Mouse (Mus musculus) heart, embryonic 16.5 days (tissue): Measurements from ENCODE around the gene Chordc1. TPM values are rescaled to one million over a fixed set of nuclear protein-coding genes. Genes with fewer than 3 reads are reported as not detected.
"Not testable (repeated sequence)": the region's sequence is repeated elsewhere in the genome, so short reads cannot be mapped to it uniquely, and the experiment has no call there.

Experiments used
- ATAC-seq: fragments of 200-750 bp; cut with Nextera tagmentation; replicated peaks from 2 replicates; pipeline ENCODE4 v1.8.0; 2017; ENCODE audit warnings: moderate number of reproducible peaks; ENCODE audit not compliant: insufficient read depth, low FRiP score; ENCODE audit errors: extremely low read depth
- H3K27ac ChIP-seq: fragments of 300-500 bp; sonication (generic); 2 replicates; pipeline ENCODE4 v1.5.1; 2014; ENCODE audit warnings: mild to moderate bottlenecking, low read length, control low read depth, moderate library complexity
- H3K27me3 ChIP-seq: fragments of 300-500 bp; sonication (generic); 2 replicates; pipeline ENCODE4 v1.6.1; 2014; ENCODE audit warnings: low read length, mixed read lengths; ENCODE audit not compliant: control insufficient read depth, insufficient read depth
- H3K36me3 ChIP-seq: fragments of 300-500 bp; sonication (generic); 2 replicates; pipeline ENCODE4 v1.6.1; 2014; ENCODE audit not compliant: control insufficient read depth, insufficient read depth
- H3K4me1 ChIP-seq: fragments of 300-500 bp; sonication (generic); 2 replicates; pipeline ENCODE4 v1.6.1; 2014; ENCODE audit warnings: low read length, mixed read lengths; ENCODE audit not compliant: control insufficient read depth, insufficient read depth
- H3K4me2 ChIP-seq: fragments of 300-500 bp; sonication (generic); 2 replicates; pipeline ENCODE4 v1.6.1; 2014; ENCODE audit warnings: low read depth, mild to moderate bottlenecking, control low read depth, low read length
- H3K4me3 ChIP-seq: fragments of 300-500 bp; sonication (generic); 2 replicates; pipeline ENCODE4 v1.5.1; 2014; ENCODE audit warnings: mild to moderate bottlenecking, control low read depth, low read length
- H3K9ac ChIP-seq: fragments of 300-500 bp; sonication (generic); 2 replicates; pipeline ENCODE4 v1.6.1; 2014; ENCODE audit warnings: low read length, control low read depth
- H3K9me3 ChIP-seq: fragments of 300-500 bp; sonication (generic); replicated peaks from 2 replicates; pipeline ENCODE4 v1.6.1; 2016; ENCODE audit warnings: low read length; ENCODE audit not compliant: control insufficient read depth
- WGBS: fragments of 180-500 bp; shearing (Covaris S2); extraction: QIAGEN DNeasy Blood & Tissue Kit; methylation state at CpG from one replicate; pipeline ENCODE4 v1.1.7; 2014; 5-methylcytosine and 5-hydroxymethylcytosine counted together
- polyA plus RNA-seq: library from polyadenylated mRNA; unstranded; fragments of >200 nt; fragmentation: Nextera tagmentation; extraction: Ambion mirVana; gene quantifications from 2 replicates; pipeline ENCODE4 v1.2.1, GENCODE M21; 2015

The Chordc1 gene
- polyA plus RNA-seq, result 78.2 and 80.0 TPM in 2 replicates

DNA sequence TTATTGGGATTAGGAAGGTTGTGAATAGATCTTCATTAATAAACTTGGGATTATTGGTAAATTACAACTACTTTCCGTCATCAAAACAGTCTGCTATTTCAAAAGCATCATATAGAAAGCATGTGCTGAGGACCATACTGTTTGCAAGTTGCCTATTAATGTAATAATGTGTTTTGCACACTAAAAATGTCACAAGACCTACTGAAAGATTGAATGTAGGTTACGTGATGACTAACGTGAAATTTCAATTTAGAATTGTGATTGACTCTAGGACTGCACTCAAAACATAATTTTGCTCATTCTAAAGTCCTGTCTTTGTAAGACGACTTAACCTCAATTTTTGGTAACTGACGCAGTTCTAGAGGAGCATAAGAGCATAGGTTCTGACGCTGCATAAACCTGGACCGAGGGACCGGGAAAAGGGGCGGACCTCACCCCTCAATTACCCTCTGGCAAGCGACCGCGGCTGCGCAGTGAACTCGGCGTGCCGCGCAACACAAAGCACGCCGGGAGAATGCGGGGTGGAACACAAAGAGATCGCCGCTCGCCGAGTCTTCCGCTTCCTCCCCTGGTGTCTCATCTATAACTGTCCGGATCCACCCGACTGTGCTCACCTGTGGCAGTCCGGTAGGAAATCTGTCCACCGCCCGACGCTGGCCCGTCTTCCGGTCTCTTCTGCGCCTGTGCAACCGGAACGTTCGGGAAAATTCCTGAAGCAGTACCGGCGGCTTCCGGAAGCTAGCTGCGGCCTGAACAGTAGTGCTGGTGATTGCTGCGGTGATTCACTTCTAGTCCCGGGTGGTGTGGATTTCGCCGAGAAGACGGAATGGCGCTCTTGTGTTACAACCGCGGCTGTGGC is at the start of gene Chordc1:
Chordc1 (plus strand) TSS at position 555 of the 859 bp plus-strand sequence.
- Histone ChIP-seq H3K9ac (peak within 1 kb of the TSS; percentile 99), H3K27me3 (no peaks in the 10 kb centered on the region), H3K36me3 (no peaks in the 10 kb centered on the region), H3K27ac (peak within 1 kb of the TSS; percentile 91), H3K4me1 (peaks cover 8% of the 10 kb centered on the region), H3K4me2 (peak within 1 kb of the TSS; percentile 98), H3K4me3 (peak within 1 kb of the TSS; percentile 100), H3K9me3 (no peaks in the 10 kb centered on the region)
- peak; percentile 99 for ATAC-seq
- WGBS, result 3% methylated on average over 49 of the region's 49 CpGs

DNA sequence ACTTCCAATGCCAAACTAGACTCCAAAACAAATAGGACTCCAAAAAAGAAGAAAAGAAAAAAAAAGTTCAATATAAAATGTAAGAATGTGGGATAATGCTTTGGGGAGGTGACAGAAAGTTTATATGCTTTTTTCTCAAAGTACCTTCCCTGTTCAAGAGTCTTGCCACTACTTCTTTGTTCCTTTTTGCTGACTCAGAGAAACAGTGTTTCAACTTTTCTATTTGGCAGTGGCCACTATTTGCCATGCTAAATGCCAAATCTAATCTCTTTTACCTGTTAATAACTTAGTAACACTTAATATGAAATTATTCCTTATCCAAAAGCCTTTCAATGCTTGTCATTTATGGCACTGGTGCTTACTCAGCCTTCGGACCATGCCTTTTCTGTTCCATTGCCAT is 16.0 kb upstream of the Chordc1 start:
- ATAC-seq, result no peak
- no peak overlapping the region for H3K27ac ChIP-seq
- no peaks in the 10 kb centered on the region for H3K27me3 ChIP-seq
- WGBS, result 68% methylated on average over 1 of the region's 1 CpGs
- H3K9ac ChIP-seq, result no peak overlapping the region
- no peaks in the 10 kb centered on the region for H3K9me3 ChIP-seq
- no peaks in the 10 kb centered on the region for H3K36me3 ChIP-seq
- no peaks in the 10 kb centered on the region for H3K4me1 ChIP-seq
- H3K4me2 ChIP-seq, result no peak overlapping the region
- H3K4me3 ChIP-seq, result no peak overlapping the region

DNA sequence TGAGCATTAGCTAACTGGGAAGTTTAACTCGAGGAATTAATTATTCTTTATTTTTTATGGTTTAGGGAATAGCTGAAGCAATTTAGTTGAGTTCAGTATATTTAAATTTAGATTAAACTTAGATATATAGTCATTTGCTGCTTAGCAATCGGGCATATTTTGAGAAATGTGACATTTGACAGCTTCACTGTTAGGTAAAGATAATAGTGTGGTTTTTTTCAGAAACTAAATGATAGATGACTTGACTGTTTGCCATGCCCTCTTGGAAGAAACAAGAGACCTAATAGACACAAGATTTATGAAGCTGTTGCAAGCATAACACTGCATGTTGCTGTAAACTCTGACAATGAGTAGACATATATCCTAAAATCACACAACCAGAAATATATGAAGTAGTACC is 15.1 kb upstream of the Chordc1 start:
- no peaks in the 10 kb centered on the region for H3K9me3 ChIP-seq
- no peak for ATAC-seq
- 40% methylated on average over 2 of the region's 2 CpGs for WGBS

DNA sequence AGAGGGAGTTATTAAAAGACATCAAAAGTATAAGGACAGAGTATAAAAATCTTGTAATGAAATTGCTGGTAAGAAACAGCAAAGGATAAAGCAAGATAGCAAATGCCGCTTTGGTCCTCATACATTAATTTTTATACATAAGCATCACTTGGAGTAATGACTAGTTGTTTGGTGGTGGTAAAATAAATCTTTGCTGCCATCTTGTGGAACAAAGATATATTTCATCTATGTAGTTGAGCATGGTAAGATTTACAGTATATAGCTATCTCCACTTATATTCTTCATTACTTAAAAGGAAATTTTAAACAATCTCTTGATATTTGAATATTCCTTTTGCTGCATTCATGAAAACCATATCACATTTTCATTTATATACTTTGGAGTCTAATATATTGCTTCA is 14.4 kb upstream of the Chordc1 start:
- Histone ChIP-seq H3K36me3 (no peaks in the 10 kb centered on the region), H3K27ac (no peak overlapping the region), H3K9me3 (no peaks in the 10 kb centered on the region), H3K9ac (no peak overlapping the region), H3K4me1 (no peaks in the 10 kb centered on the region), H3K4me2 (no peak overlapping the region), H3K27me3 (no peaks in the 10 kb centered on the region), H3K4me3 (no peak overlapping the region)
- ATAC-seq, result no peak
- 38% methylated on average over 1 of the region's 1 CpGs for WGBS

More for the DNA sequence above, 15.1 kb upstream of the Chordc1 start:
- Histone ChIP-seq H3K9ac (no peak overlapping the region), H3K4me2 (no peak overlapping the region), H3K4me3 (no peak overlapping the region), H3K27ac (no peak overlapping the region), H3K36me3 (no peaks in the 10 kb centered on the region), H3K4me1 (no peaks in the 10 kb centered on the region), H3K27me3 (no peaks in the 10 kb centered on the region)

DNA sequence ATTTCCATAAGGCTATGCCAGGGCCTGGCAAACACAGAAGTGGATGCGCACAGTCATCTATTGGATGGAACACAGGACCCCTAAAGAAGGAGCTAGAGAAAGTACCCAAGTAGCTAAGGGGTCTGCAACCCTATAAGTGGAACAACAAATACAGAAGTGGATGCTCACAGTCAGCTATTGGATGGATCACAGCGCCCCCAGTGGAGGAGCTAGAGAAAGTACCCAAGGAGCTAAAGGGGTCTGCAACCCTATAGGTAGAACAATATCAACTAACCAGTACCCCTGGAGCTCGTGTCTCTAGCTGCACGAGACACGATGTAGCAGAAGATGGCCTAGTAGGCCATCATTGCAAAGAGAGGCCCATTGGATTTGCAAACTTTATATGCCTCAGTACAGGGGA is 13.2 kb upstream of the Chordc1 start:
- not testable (repeated sequence) for H3K4me3 ChIP-seq, H3K9me3 ChIP-seq, H3K36me3 ChIP-seq, H3K27ac ChIP-seq, ATAC-seq, H3K4me1 ChIP-seq, H3K4me2 ChIP-seq, H3K27me3 ChIP-seq, H3K9ac ChIP-seq
- 32% methylated on average over 5 of the region's 5 CpGs for WGBS

DNA sequence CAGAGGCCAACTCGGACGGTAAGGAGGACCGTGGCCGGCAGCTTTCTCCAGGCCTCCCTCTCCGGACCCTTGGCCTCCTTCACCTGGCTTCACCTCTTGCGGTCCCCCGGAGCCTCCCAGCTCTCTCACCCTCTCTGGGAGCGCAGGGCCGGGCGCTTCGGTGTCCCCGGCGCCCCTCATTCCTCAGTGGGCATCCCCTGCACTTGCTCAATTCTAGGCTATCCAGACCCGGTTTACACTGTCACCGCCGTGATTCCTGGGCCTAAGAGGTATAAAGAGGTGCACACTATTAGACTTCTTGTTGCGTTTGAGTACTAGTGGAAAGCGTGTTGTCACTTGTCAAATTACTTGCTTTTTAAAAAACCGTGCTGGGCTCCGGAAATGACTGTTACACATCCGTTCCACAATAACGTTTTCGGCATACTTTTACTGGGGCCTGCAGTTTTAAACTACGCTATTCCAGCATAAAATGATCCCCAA is 558 bp downstream of the Chordc1 start:
- 1% methylated on average over 24 of the region's 24 CpGs for WGBS
- H3K36me3 ChIP-seq, result no peaks in the 10 kb centered on the region
- peak overlapping the region; percentile 99 for H3K9ac ChIP-seq
- no peaks in the 10 kb centered on the region for H3K9me3 ChIP-seq
- H3K27me3 ChIP-seq, result no peaks in the 10 kb centered on the region
- H3K4me3 ChIP-seq, result peak overlapping the region; percentile 100
- peak; percentile 35 for ATAC-seq
- peak overlapping the region; percentile 91 for H3K27ac ChIP-seq
- peak overlapping the region; percentile 98 for H3K4me2 ChIP-seq
- peaks cover 8% of the 10 kb centered on the region for H3K4me1 ChIP-seq

DNA sequence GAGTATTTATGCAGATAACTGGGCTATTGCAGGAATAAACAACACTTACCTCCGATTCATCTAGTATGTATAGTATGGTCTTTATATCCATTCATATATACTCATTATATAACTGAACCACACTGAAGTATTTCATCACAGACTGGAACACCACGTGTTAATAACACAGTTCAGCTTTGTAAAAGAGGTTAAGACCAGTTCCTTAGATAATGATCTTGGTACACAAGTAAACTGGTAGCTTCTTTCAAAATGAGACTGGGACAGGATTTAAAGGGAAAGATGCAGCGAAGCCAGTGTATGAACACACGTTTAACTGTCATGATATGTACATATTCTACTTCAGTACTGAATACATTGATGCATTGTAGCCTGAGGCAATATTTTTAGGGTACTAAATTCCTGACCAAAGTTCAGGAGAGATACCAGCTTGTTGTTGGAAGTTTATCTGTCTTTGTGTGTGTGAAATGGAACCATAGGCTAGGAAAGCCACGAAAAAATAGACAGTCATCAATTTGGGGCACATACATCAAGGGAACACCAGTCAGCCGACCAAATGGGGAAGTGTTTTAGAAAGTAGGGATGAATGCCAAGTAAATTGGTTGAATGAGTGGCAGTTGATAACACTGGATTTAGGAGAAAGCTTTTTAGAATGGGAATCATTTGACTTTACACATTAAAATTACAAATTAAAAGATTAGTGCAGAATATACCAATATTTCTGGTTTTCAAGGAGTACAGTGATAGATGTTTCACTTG is 1.3 kb downstream of the Chordc1 start:
- 34% methylated on average over 6 of the region's 6 CpGs for WGBS
- no peak for ATAC-seq
- no peaks in the 10 kb centered on the region for H3K36me3 ChIP-seq
- H3K4me1 ChIP-seq, result peaks cover 8% of the 10 kb centered on the region
- no peaks in the 10 kb centered on the region for H3K9me3 ChIP-seq
- peak overlapping the region; percentile 98 for H3K4me2 ChIP-seq
- H3K9ac ChIP-seq, result peak overlapping the region; percentile 99
- peak overlapping the region; percentile 100 for H3K4me3 ChIP-seq
- H3K27ac ChIP-seq, result peak overlapping the region; percentile 91; the same call in 1 of the 2 replicates
- no peaks in the 10 kb centered on the region for H3K27me3 ChIP-seq

DNA sequence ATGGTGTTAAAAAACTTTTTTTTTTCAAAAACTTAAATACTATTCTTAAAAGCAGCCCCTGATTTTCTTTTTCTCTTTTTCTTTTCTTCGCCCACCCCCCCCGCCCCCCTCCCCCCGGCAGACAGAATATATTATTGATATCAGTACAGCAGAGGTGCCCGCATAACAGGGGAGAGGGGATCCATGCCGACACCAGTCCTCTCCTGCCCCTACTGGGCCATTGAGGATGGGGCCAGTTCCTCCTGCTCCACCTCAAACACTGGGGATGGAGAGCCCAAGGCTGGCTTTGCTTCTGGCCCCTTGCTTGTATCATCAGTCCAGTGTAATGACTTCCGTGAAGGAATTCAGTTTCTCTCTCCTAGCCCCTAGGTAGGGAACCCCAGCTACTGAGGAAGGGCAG is 6.4 kb downstream of the Chordc1 start:
- no peak overlapping the region for H3K27ac ChIP-seq
- no peaks in the 10 kb centered on the region for H3K27me3 ChIP-seq
- H3K4me2 ChIP-seq, result no peak overlapping the region
- 95% methylated on average over 6 of the region's 6 CpGs for WGBS
- peaks cover 4% of the 10 kb centered on the region for H3K4me1 ChIP-seq
- no peaks in the 10 kb centered on the region for H3K9me3 ChIP-seq
- ATAC-seq, result no peak
- H3K4me3 ChIP-seq, result no peak overlapping the region
- H3K9ac ChIP-seq, result no peak overlapping the region
- peaks cover 21% of the 10 kb centered on the region for H3K36me3 ChIP-seq

DNA sequence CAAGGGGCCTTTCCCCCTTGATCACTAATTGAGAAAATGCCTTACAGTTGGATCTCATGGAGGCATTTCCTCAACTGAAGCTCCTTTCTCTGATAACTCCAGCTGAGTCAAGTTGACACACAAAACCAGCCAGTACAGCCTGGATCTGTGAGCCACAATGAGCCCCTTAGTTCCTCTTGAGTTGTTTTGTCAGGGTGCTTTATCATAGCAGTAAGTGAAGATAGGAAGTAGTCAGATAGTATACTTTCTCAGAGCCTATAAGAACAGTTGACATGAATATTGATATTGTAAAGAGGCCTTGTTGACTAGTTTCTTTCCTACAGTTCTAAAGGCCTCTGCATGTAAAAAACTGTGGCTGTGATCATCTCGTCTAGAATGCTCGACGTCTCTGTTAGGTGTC is 28.1 kb downstream of the Chordc1 start:
- Histone ChIP-seq H3K4me3 (no peak overlapping the region), H3K36me3 (peaks cover 5% of the 10 kb centered on the region; the same call in 1 of the 2 replicates), H3K4me2 (no peak overlapping the region), H3K9ac (no peak overlapping the region), H3K27ac (no peak overlapping the region), H3K9me3 (no peaks in the 10 kb centered on the region), H3K4me1 (no peaks in the 10 kb centered on the region), H3K27me3 (no peaks in the 10 kb centered on the region)
- WGBS, result 79% methylated on average over 3 of the region's 3 CpGs
- no peak for ATAC-seq
